Mouse (Mus musculus) gastrocnemius, postnatal 36 days (tissue): ENCODE measurements at regions not wholly inside any gene's neighbourhood (a gene's known extent, or its start where the extent isn't known, plus 50 kb on each side); places are given as distances from the start of the nearest gene placed in this dataset.

Experiments
- DNase-seq, 2 experiments: peaks; one replicate each; pipeline ENCODE4 v3.0.0; 2022
- intact Hi-C: fragments of 180-260 bp; cut with DNase I; formaldehyde crosslinking; loops from one replicate; pipeline ENCODE4 v1.15.1; 2025

GRCm38 (mm10) chr16:29787633-29788511 is 208.7 kb downstream of the Opa1 start:
- intact Hi-C loops: no loop called here
- no peak for DNase-seq

GRCm38 (mm10) chr16:29790064-29790463 is 210.9 kb downstream of the Opa1 start:
- DNase-seq: no peak
- intact Hi-C loops: no loop called here

- intact Hi-C loops: no loop called here
- no peak for DNase-seq
Observed at GRCm38 (mm10) chr16:29799250-29799649, 220.1 kb downstream of the Opa1 start.

GRCm38 (mm10) chr16:29799893-29800292 is 220.8 kb downstream of the Opa1 start:
- intact Hi-C loops: no loop called here
- DNase-seq: no peak

GRCm38 (mm10) chr16:29800457-29800856 is 221.3 kb downstream of the Opa1 start:
- DNase-seq: no peak
- intact Hi-C loops: no loop called here

GRCm38 (mm10) chr16:29802085-29802484 is 223.0 kb downstream of the Opa1 start:
- no peak for DNase-seq
- intact Hi-C loops: no loop called here

GRCm38 (mm10) chr16:29802603-29803002 is 223.5 kb downstream of the Opa1 start:
- DNase-seq: no peak
- intact Hi-C loops: no loop called here

GRCm38 (mm10) chr16:29807859-29808258 is 228.7 kb downstream of the Opa1 start:
- intact Hi-C loops: no loop called here
- no peak for DNase-seq

- intact Hi-C loops: no loop called here
- no peak for DNase-seq
Observed at GRCm38 (mm10) chr16:29808851-29809250, 229.7 kb downstream of the Opa1 start.

GRCm38 (mm10) chr16:29813411-29814038 is 234.4 kb downstream of the Opa1 start:
- peak in 1 of 2 experiments; percentile 66 for DNase-seq
- intact Hi-C loops: loop anchor here (2.0 to 5.0 kb wide), 2 partner anchors 79 to 379 kb away; no protein-coding TSS in a partner anchor

- peak in 1 of 2 experiments; percentile 83 for DNase-seq
- intact Hi-C loops: loop anchor here (5.0 kb wide), 1 partner anchor 378 kb away; no protein-coding TSS in a partner anchor
Observed at GRCm38 (mm10) chr16:29814039-29814438, 234.9 kb downstream of the Opa1 start.

- intact Hi-C loops: loop anchor here (5.0 kb wide), 1 partner anchor 378 kb away; no protein-coding TSS in a partner anchor
- no peak for DNase-seq
Observed at GRCm38 (mm10) chr16:29814655-29815054, 235.5 kb downstream of the Opa1 start.

GRCm38 (mm10) chr16:29815200-29815599 is 236.1 kb downstream of the Opa1 start:
- intact Hi-C loops: no loop called here

GRCm38 (mm10) chr16:29815632-29816337 is 236.7 kb downstream of the Opa1 start:
- intact Hi-C loops: no loop called here
- DNase-seq: no peak

More at GRCm38 (mm10) chr16:29815200-29815599, 236.1 kb downstream of the Opa1 start:
- no peak for DNase-seq

- peak; percentile 49 to 71 for DNase-seq
- intact Hi-C loops: no loop called here
Observed at GRCm38 (mm10) chr16:29816681-29817369, 237.7 kb downstream of the Opa1 start.

- intact Hi-C loops: no loop called here
- DNase-seq: no peak
Observed at GRCm38 (mm10) chr16:29818807-29819440, 239.8 kb downstream of the Opa1 start.

GRCm38 (mm10) chr16:29820704-29821103 is 241.6 kb downstream of the Opa1 start:
- intact Hi-C loops: no loop called here
- DNase-seq: no peak

- intact Hi-C loops: no loop called here
- no peak for DNase-seq
Observed at GRCm38 (mm10) chr16:29822110-29822509, 242.1 kb upstream of the Hes1 start.

GRCm38 (mm10) chr16:29822843-29823401 is 241.3 kb upstream of the Hes1 start:
- DNase-seq: no peak
- intact Hi-C loops: no loop called here

- DNase-seq: no peak
- intact Hi-C loops: no loop called here
Observed at GRCm38 (mm10) chr16:29826927-29827326, 237.3 kb upstream of the Hes1 start.
